ENCODE assay signal across 24 mouse cellular contexts in the genomic region with DNA sequence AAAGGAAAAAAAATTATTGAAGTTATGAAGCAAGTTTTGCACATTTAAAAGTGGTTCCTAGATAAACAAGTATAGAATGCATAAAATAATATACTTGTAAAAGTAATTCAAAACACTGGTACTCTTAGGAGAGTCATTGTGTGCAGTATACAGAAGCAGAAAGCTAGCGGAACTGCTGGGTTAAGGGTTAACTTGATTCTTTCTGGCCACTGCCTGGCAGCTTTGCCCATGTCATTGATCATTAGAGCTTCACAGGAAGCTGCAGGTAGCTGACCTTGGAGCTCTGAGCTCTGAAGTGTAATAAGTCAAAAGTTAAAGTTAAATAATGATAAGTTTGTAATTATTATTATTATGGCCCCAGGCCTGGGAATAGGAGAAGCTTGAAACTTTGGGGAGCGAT. TPM values are rescaled to one million over a fixed set of nuclear protein-coding genes. Genes with fewer than 3 reads are reported as not detected.
"Had no signal": no experiment of that assay in that cellular context is flagged by ENCODE, and none has a peak within 500 bp of the region (broad histone marks: within the 10 kb centered on the region; RNA-seq: fewer than 3 reads in every experiment).

No protein-coding gene starts in this region.

- H3K9ac ChIP-seq: lung, embryonic 14.5 days; midbrain, embryonic 12.5 days; neural tube, embryonic 13.5 days; neural tube, embryonic 15.5 days had no signal

- H3K4me3 ChIP-seq: midbrain, embryonic 10.5 days; midbrain, embryonic 12.5 days; myocyte; neural tube, embryonic 13.5 days; neural tube, embryonic 15.5 days had no signal

- H3K27ac ChIP-seq: midbrain, embryonic 10.5 days; midbrain, embryonic 12.5 days; neural tube, embryonic 13.5 days; neural tube, embryonic 15.5 days had no signal

- H3K27me3 ChIP-seq: midbrain, embryonic 12.5 days; neural tube, embryonic 13.5 days; neural tube, embryonic 15.5 days had no signal

- H3K4me2 ChIP-seq: lung, embryonic 14.5 days; midbrain, embryonic 12.5 days; neural tube, embryonic 13.5 days; neural tube, embryonic 15.5 days had no signal

- H3K4me1 ChIP-seq: midbrain, embryonic 10.5 days; midbrain, embryonic 12.5 days; neural tube, embryonic 13.5 days; neural tube, embryonic 15.5 days had no signal

- ATAC-seq: midbrain, embryonic 16.5 days had no signal

- H3K36me3 ChIP-seq: midbrain, embryonic 10.5 days; midbrain, embryonic 12.5 days; neural tube, embryonic 13.5 days; neural tube, embryonic 15.5 days had no signal

- DNase-seq: lung, embryonic 14.5 days; lung, postnatal 10 days; lung, postnatal 4 days; midbrain, embryonic 14.5 days; retina, postnatal 1 day; right cerebral cortex, adult 18-20 months; right cerebral cortex, postnatal 25 days; right cerebral cortex, postnatal 4 days; spleen, adult 18-20 months; thymus, adult 18-20 months; thymus, postnatal 14 days; thymus, postnatal 36 days had no signal

RNA-seq across cellular contexts. Expression of a gene that starts 4.5 kb away (rescaled TPM):
- polyA plus RNA-seq: lung, embryonic 14.5 days; lung, embryonic 16.5 days; midbrain, embryonic 10.5 days; midbrain, embryonic 12.5 days; midbrain, embryonic 14.5 days; midbrain, embryonic 16.5 days; neural tube, embryonic 11.5 days; neural tube, embryonic 13.5 days; small intestine, adult 2 months; stomach, embryonic 14.5 days; stomach, embryonic 16.5 days; thymus, postnatal 0 days had no signal
